Mouse (Mus musculus): ENCODE results near the gene Olfr1049. TPM values are rescaled to one million over a fixed set of nuclear protein-coding genes. Genes with fewer than 3 reads are reported as not detected.
"Not testable (repeated sequence)": the region's sequence is repeated elsewhere in the genome, so short reads cannot be mapped to it uniquely, and the experiment has no call there.

Olfr1049 gene
- polyA plus RNA-seq (2015; fragmentation: Nextera tagmentation; extraction: Ambion mirVana), result not detected in 2 replicates

- H3K4me1 ChIP-seq (replicated peaks); H3K9ac ChIP-seq; H3K4me3 ChIP-seq (replicated peaks); H3K36me3 ChIP-seq (replicated peaks); H3K27me3 ChIP-seq; H3K9me3 ChIP-seq (replicated peaks); H3K27ac ChIP-seq (replicated peaks); H3K4me2 ChIP-seq; ATAC-seq (ENCODE audit: insufficient read depth): not testable (repeated sequence)
Observed at GRCm38 (mm10) chr2:86258228-86258627, at the start of gene Olfr1049. Gene Olfr1049 (minus strand): TSS chr2:86258328.

DNA sequence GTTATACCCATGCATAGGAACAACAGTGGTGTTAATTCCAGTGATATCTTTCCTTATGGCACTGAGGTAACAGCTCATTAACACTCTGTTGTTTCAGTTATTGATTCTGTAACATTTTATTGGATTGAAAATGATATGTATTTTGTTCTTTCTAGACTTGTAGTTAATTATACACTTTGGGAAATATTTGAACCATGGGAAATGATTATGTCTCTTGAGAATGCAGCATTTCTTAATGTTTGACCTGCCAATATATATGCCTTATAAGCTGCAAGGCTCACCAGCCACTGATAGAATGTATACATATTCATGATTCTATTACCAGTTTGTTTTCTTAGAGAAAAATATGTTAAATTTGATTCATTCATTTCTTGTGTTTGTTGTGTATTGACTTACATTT lies 34.0 kb upstream of the Olfr1049 start, which contains the start of gene Olfr1052:
TSS of gene Olfr1052 (plus strand) at position 301 of the 400 bp plus-strand sequence.
- Histone ChIP-seq H3K9me3 (replicated peaks) (no peaks in the 10 kb centered on the region), H3K27ac (replicated peaks) (no peak within 1 kb of the TSS), H3K4me3 (replicated peaks) (no peak within 1 kb of the TSS), H3K9ac (no peak within 1 kb of the TSS), H3K4me1 (replicated peaks) (no peaks in the 10 kb centered on the region), H3K27me3 (no peaks in the 10 kb centered on the region), H3K4me2 (no peak within 1 kb of the TSS), H3K36me3 (replicated peaks) (no peaks in the 10 kb centered on the region)
- ATAC-seq (ENCODE audit: insufficient read depth), result no peak

GRCm38 (mm10) chr2:86278988-86279387 lies 20.9 kb upstream of the Olfr1049 start, which contains the start of gene Olfr1051:
Gene Olfr1051 (minus strand): TSS chr2:86279088.
- H3K27ac ChIP-seq (replicated peaks); H3K9me3 ChIP-seq (replicated peaks); H3K4me2 ChIP-seq; H3K4me1 ChIP-seq (replicated peaks); H3K36me3 ChIP-seq (replicated peaks); H3K4me3 ChIP-seq (replicated peaks); H3K9ac ChIP-seq; ATAC-seq (ENCODE audit: insufficient read depth); H3K27me3 ChIP-seq: not testable (repeated sequence)

DNA sequence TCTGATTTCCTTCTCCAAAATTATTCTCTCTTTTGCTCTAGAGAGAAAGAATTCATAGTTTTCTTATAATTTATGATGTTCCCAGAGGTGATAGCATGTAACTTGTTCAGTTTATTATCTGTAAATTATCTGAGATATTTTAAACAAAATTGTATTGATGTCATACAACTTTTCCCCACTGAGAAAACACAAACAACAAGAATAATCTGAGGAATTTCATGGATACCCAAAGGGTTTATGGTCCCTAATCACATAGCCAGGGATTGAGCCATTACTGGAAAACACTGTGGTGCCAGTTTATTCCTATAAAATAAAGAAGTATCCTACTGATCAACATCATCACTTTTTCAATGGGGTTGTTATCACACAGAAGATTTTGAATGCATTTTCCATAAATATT lies 17.9 kb downstream of the Olfr1049 start, which contains the start of gene Olfr1048:
TSS of gene Olfr1048 (minus strand) at position 101 of the 400 bp plus-strand sequence.
- Histone ChIP-seq H3K4me3 (replicated peaks) (no peak within 1 kb of the TSS), H3K9ac (no peak within 1 kb of the TSS), H3K4me1 (replicated peaks) (no peaks in the 10 kb centered on the region), H3K27ac (replicated peaks) (no peak within 1 kb of the TSS), H3K9me3 (replicated peaks) (no peaks in the 10 kb centered on the region), H3K36me3 (replicated peaks) (no peaks in the 10 kb centered on the region), H3K4me2 (no peak within 1 kb of the TSS), H3K27me3 (no peaks in the 10 kb centered on the region)
- no peak for ATAC-seq (ENCODE audit: insufficient read depth)

- no peak for ATAC-seq (ENCODE audit: insufficient read depth)
- Histone ChIP-seq H3K4me2 (no peak within 1 kb of the TSS), H3K4me3 (replicated peaks) (no peak within 1 kb of the TSS), H3K9ac (no peak within 1 kb of the TSS), H3K4me1 (replicated peaks) (no peaks in the 10 kb centered on the region), H3K36me3 (replicated peaks) (no peaks in the 10 kb centered on the region), H3K27ac (replicated peaks) (no peak within 1 kb of the TSS), H3K27me3 (no peaks in the 10 kb centered on the region), H3K9me3 (replicated peaks) (no peaks in the 10 kb centered on the region)
- 59% methylated on average over 1 of the region's 1 CpGs for WGBS (ENCODE audit: insufficient replicate concordance)
Observed at GRCm38 (mm10) chr2:86231301-86231700, 26.8 kb downstream of the Olfr1049 start, which contains the start of gene Olfr1047. Gene Olfr1047 (minus strand): TSS chr2:86231401.

GRCm38 (mm10) chr2:86219214-86219613 lies 38.9 kb downstream of the Olfr1049 start, which contains the start of gene Olfr1046:
Gene Olfr1046 (minus strand): TSS chr2:86219314.
- no peak for ATAC-seq (ENCODE audit: insufficient read depth)
- WGBS (ENCODE audit: insufficient replicate concordance), result 46% methylated on average over 2 of the region's 2 CpGs

More at GRCm38 (mm10) chr2:86219214-86219613, 38.9 kb downstream of the Olfr1049 start, which contains the start of gene Olfr1046:
- H3K9me3 ChIP-seq (replicated peaks), result no peaks in the 10 kb centered on the region
- H3K36me3 ChIP-seq (replicated peaks), result no peaks in the 10 kb centered on the region
- no peak within 1 kb of the TSS for H3K4me3 ChIP-seq (replicated peaks)
- no peaks in the 10 kb centered on the region for H3K27me3 ChIP-seq
- no peaks in the 10 kb centered on the region for H3K4me1 ChIP-seq (replicated peaks)
- no peak within 1 kb of the TSS for H3K27ac ChIP-seq (replicated peaks)
- H3K9ac ChIP-seq, result no peak within 1 kb of the TSS
- no peak within 1 kb of the TSS for H3K4me2 ChIP-seq

Other genes with a start within 250 kb of the Olfr1049 start
- gene Olfr1033, start 237.7 kb downstream of the Olfr1049 start, polyA plus RNA-seq (2015; fragmentation: Nextera tagmentation; extraction: Ambion mirVana), result 0.98 and 1.3 TPM in 2 replicates
- gene Olfr1034, start 212.5 kb downstream of the Olfr1049 start, polyA plus RNA-seq (2015; fragmentation: Nextera tagmentation; extraction: Ambion mirVana), result 0.05 TPM in 2 replicates
- not detected in 2 replicates for gene Olfr1036, start 184.3 kb downstream of the Olfr1049 start, polyA plus RNA-seq (2015; fragmentation: Nextera tagmentation; extraction: Ambion mirVana)
- not detected in 2 replicates for gene Olfr1037, start 170.9 kb downstream of the Olfr1049 start, polyA plus RNA-seq (2015; fragmentation: Nextera tagmentation; extraction: Ambion mirVana)
- gene Olfr1039, start 122.4 kb downstream of the Olfr1049 start, polyA plus RNA-seq (2015; fragmentation: Nextera tagmentation; extraction: Ambion mirVana), result not detected in 2 replicates
- gene Olfr1040, start 111.6 kb downstream of the Olfr1049 start, polyA plus RNA-seq (2015; fragmentation: Nextera tagmentation; extraction: Ambion mirVana), result not detected in 2 replicates
- not detected in 2 replicates for gene Olfr1042, start 96.5 kb downstream of the Olfr1049 start, polyA plus RNA-seq (2015; fragmentation: Nextera tagmentation; extraction: Ambion mirVana)
- not detected in 2 replicates for gene Olfr1043, start 90.8 kb downstream of the Olfr1049 start, polyA plus RNA-seq (2015; fragmentation: Nextera tagmentation; extraction: Ambion mirVana)
- not detected in 2 replicates for gene Olfr1044, start 80.5 kb downstream of the Olfr1049 start, polyA plus RNA-seq (2015; fragmentation: Nextera tagmentation; extraction: Ambion mirVana)
- not detected in 2 replicates for gene Olfr52, start 72.6 kb downstream of the Olfr1049 start, polyA plus RNA-seq (2015; fragmentation: Nextera tagmentation; extraction: Ambion mirVana)
- not detected in 2 replicates for gene Olfr1045, start 55.3 kb downstream of the Olfr1049 start, polyA plus RNA-seq (2015; fragmentation: Nextera tagmentation; extraction: Ambion mirVana)
- gene Olfr1046, start 39.0 kb downstream of the Olfr1049 start, polyA plus RNA-seq (2015; fragmentation: Nextera tagmentation; extraction: Ambion mirVana), result not detected in 2 replicates
- not detected in 2 replicates for gene Olfr1047, start 26.9 kb downstream of the Olfr1049 start, polyA plus RNA-seq (2015; fragmentation: Nextera tagmentation; extraction: Ambion mirVana)
- not detected in 2 replicates for gene Olfr1048, start 18.0 kb downstream of the Olfr1049 start, polyA plus RNA-seq (2015; fragmentation: Nextera tagmentation; extraction: Ambion mirVana)
- gene Olfr1051, start 20.8 kb upstream of the Olfr1049 start, polyA plus RNA-seq (2015; fragmentation: Nextera tagmentation; extraction: Ambion mirVana), result not detected in 2 replicates
- not detected in 2 replicates for gene Olfr1052, start 34.1 kb upstream of the Olfr1049 start, polyA plus RNA-seq (2015; fragmentation: Nextera tagmentation; extraction: Ambion mirVana)
- not detected in 2 replicates for gene Olfr1053, start 57.0 kb upstream of the Olfr1049 start, polyA plus RNA-seq (2015; fragmentation: Nextera tagmentation; extraction: Ambion mirVana)
- not detected in 2 replicates for gene Olfr1054, start 77.1 kb upstream of the Olfr1049 start, polyA plus RNA-seq (2015; fragmentation: Nextera tagmentation; extraction: Ambion mirVana)
- gene Olfr1055, start 92.0 kb upstream of the Olfr1049 start, polyA plus RNA-seq (2015; fragmentation: Nextera tagmentation; extraction: Ambion mirVana), result not detected in 2 replicates
- not detected in 2 replicates for gene Olfr1056, start 104.1 kb upstream of the Olfr1049 start, polyA plus RNA-seq (2015; fragmentation: Nextera tagmentation; extraction: Ambion mirVana)
- not detected in 2 replicates for gene Olfr1057, start 120.1 kb upstream of the Olfr1049 start, polyA plus RNA-seq (2015; fragmentation: Nextera tagmentation; extraction: Ambion mirVana)
- not detected in 2 replicates for gene Olfr1058, start 130.2 kb upstream of the Olfr1049 start, polyA plus RNA-seq (2015; fragmentation: Nextera tagmentation; extraction: Ambion mirVana)
- gene Olfr1061, start 155.7 kb upstream of the Olfr1049 start, polyA plus RNA-seq (2015; fragmentation: Nextera tagmentation; extraction: Ambion mirVana), result not detected in 2 replicates
- not detected in 2 replicates for gene Olfr1062, start 168.4 kb upstream of the Olfr1049 start, polyA plus RNA-seq (2015; fragmentation: Nextera tagmentation; extraction: Ambion mirVana)
- gene Olfr1065, start 192.3 kb upstream of the Olfr1049 start, polyA plus RNA-seq (2015; fragmentation: Nextera tagmentation; extraction: Ambion mirVana), result not detected in 2 replicates
- not detected in 2 replicates for gene Olfr1066, start 197.9 kb upstream of the Olfr1049 start, polyA plus RNA-seq (2015; fragmentation: Nextera tagmentation; extraction: Ambion mirVana)
- not detected in 2 replicates for gene Olfr228, start 229.1 kb upstream of the Olfr1049 start, polyA plus RNA-seq (2015; fragmentation: Nextera tagmentation; extraction: Ambion mirVana)

Data from liver, embryonic 15.5 days (tissue).